Mouse (Mus musculus): ENCODE results near the gene Nlgn3.

GRCm38 (mm10) chrX:101301654-101302053 lies 2.7 kb downstream of the Nlgn3 start:
- no peak for TF ChIP-seq EP300 (IDR thresholded peaks at IDR 0.05; ENCODE audit: low read depth)
- TF ChIP-seq CTCF (IDR thresholded peaks at IDR 0.05; ENCODE audit: low read depth): no peak

Measured in liver, postnatal 0 days (tissue).